Mouse (Mus musculus): ENCODE data around the gene Lifr. TPM values are rescaled to one million over a fixed set of nuclear protein-coding genes. Genes with fewer than 3 reads are reported as not detected.

The Lifr gene
- polyA plus RNA-seq, 1 experiment from 2014 or later = 17.5 TPM

GRCm38 (mm10) chr15:7134454-7135052 lies 44.1 kb downstream of the Lifr start:
- 57% methylated on average over 11 of the region's 11 CpGs for WGBS
- no peak for ATAC-seq (ENCODE audit: low FRiP score, low read depth)
- Histone ChIP-seq H3K9ac (no peak overlapping the region), H3K4me3 (no peak overlapping the region), H3K9me3 (no peaks in the 10 kb centered on the region), H3K4me1 (peaks cover 30% of the 10 kb centered on the region), H3K27ac (no peak overlapping the region), H3K4me2 (replicated peaks) (no peak overlapping the region), H3K36me3 (no peaks in the 10 kb centered on the region; the same call in 1 of the 2 replicates), H3K27me3 (peaks cover 3% of the 10 kb centered on the region; the same call in 1 of the 2 replicates)

GRCm38 (mm10) chr15:7135982-7136562 lies 45.7 kb downstream of the Lifr start:
- H3K27me3 ChIP-seq = peaks cover 3% of the 10 kb centered on the region; the same call in 1 of the 2 replicates
- H3K36me3 ChIP-seq = no peaks in the 10 kb centered on the region; the same call in 1 of the 2 replicates
- WGBS = 75% methylated on average over 6 of the region's 6 CpGs
- H3K9ac ChIP-seq = no peak overlapping the region
- H3K4me1 ChIP-seq = peaks cover 18% of the 10 kb centered on the region
- no peak for ATAC-seq (ENCODE audit: low FRiP score, low read depth)
- H3K4me3 ChIP-seq = no peak overlapping the region
- no peaks in the 10 kb centered on the region for H3K9me3 ChIP-seq
- H3K4me2 ChIP-seq (replicated peaks) = no peak overlapping the region
- H3K27ac ChIP-seq = no peak overlapping the region

- no peak overlapping the region for H3K4me3 ChIP-seq
- no peaks in the 10 kb centered on the region for H3K27me3 ChIP-seq
- H3K9ac ChIP-seq = no peak overlapping the region
- 83% methylated on average over 10 of the region's 10 CpGs for WGBS
- no peak for ATAC-seq (ENCODE audit: low FRiP score, low read depth)
- H3K9me3 ChIP-seq = no peaks in the 10 kb centered on the region
- no peak overlapping the region for H3K4me2 ChIP-seq (replicated peaks)
- no peak overlapping the region for H3K27ac ChIP-seq
- no peaks in the 10 kb centered on the region; the same call in 1 of the 2 replicates for H3K36me3 ChIP-seq
- peaks cover 11% of the 10 kb centered on the region for H3K4me1 ChIP-seq
Observed at GRCm38 (mm10) chr15:7136912-7137311, 46.5 kb downstream of the Lifr start.

GRCm38 (mm10) chr15:7137607-7138006 lies 47.2 kb downstream of the Lifr start:
- Histone ChIP-seq H3K9ac (no peak overlapping the region), H3K36me3 (no peaks in the 10 kb centered on the region; the same call in 1 of the 2 replicates), H3K27ac (no peak overlapping the region), H3K27me3 (no peaks in the 10 kb centered on the region; the same call in 1 of the 2 replicates), H3K4me3 (no peak overlapping the region), H3K9me3 (no peaks in the 10 kb centered on the region), H3K4me1 (peaks cover 11% of the 10 kb centered on the region), H3K4me2 (replicated peaks) (no peak overlapping the region)
- WGBS = 72% methylated on average over 12 of the region's 12 CpGs
- ATAC-seq (ENCODE audit: low FRiP score, low read depth) = no peak

- Histone ChIP-seq H3K9me3 (no peaks in the 10 kb centered on the region), H3K4me3 (no peak overlapping the region), H3K36me3 (no peaks in the 10 kb centered on the region), H3K27ac (no peak overlapping the region), H3K4me2 (replicated peaks) (no peak overlapping the region), H3K9ac (no peak overlapping the region), H3K27me3 (no peaks in the 10 kb centered on the region; the same call in 1 of the 2 replicates), H3K4me1 (peaks cover 11% of the 10 kb centered on the region)
- no peak for ATAC-seq (ENCODE audit: low FRiP score, low read depth)
- 95% methylated on average over 14 of the region's 14 CpGs for WGBS
Observed at GRCm38 (mm10) chr15:7138471-7138870, 48.1 kb downstream of the Lifr start.

GRCm38 (mm10) chr15:7140322-7140721 lies 49.9 kb downstream of the Lifr start:
- no peaks in the 10 kb centered on the region for H3K9me3 ChIP-seq
- no peak overlapping the region for H3K27ac ChIP-seq
- no peaks in the 10 kb centered on the region for H3K36me3 ChIP-seq
- no peak for ATAC-seq (ENCODE audit: low FRiP score, low read depth)
- no peak overlapping the region for H3K4me3 ChIP-seq
- WGBS = 87% methylated on average over 7 of the region's 7 CpGs
- no peak overlapping the region for H3K4me2 ChIP-seq (replicated peaks)
- no peak overlapping the region for H3K9ac ChIP-seq
- H3K4me1 ChIP-seq = peaks cover 23% of the 10 kb centered on the region
- H3K27me3 ChIP-seq = no peaks in the 10 kb centered on the region; the same call in 1 of the 2 replicates

- no peaks in the 10 kb centered on the region; the same call in 1 of the 2 replicates for H3K27me3 ChIP-seq
- no peak overlapping the region for H3K4me3 ChIP-seq
- H3K9ac ChIP-seq = no peak overlapping the region
- no peak for ATAC-seq (ENCODE audit: low FRiP score, low read depth)
- H3K27ac ChIP-seq = no peak overlapping the region
- no peaks in the 10 kb centered on the region for H3K9me3 ChIP-seq
- no peak overlapping the region for H3K4me2 ChIP-seq (replicated peaks)
- no peaks in the 10 kb centered on the region for H3K36me3 ChIP-seq
- 78% methylated on average over 13 of the region's 13 CpGs for WGBS
- H3K4me1 ChIP-seq = peaks cover 25% of the 10 kb centered on the region
Observed at GRCm38 (mm10) chr15:7141246-7141645, 50.8 kb downstream of the Lifr start.

- ATAC-seq (ENCODE audit: low FRiP score, low read depth) = no peak
- H3K4me3 ChIP-seq = no peak overlapping the region
- peaks cover 22% of the 10 kb centered on the region for H3K4me1 ChIP-seq
- H3K27me3 ChIP-seq = no peaks in the 10 kb centered on the region; the same call in 1 of the 2 replicates
- H3K36me3 ChIP-seq = no peaks in the 10 kb centered on the region
- no peak overlapping the region for H3K27ac ChIP-seq
- H3K9me3 ChIP-seq = no peaks in the 10 kb centered on the region
- WGBS = 39% methylated on average over 15 of the region's 15 CpGs
- H3K4me2 ChIP-seq (replicated peaks) = no peak overlapping the region
- no peak overlapping the region for H3K9ac ChIP-seq
Observed at GRCm38 (mm10) chr15:7143689-7144170, 53.3 kb downstream of the Lifr start.

- Histone ChIP-seq H3K4me1 (peaks cover 19% of the 10 kb centered on the region), H3K9me3 (no peaks in the 10 kb centered on the region), H3K9ac (no peak overlapping the region), H3K27ac (no peak overlapping the region), H3K4me3 (no peak overlapping the region), H3K36me3 (no peaks in the 10 kb centered on the region), H3K27me3 (no peaks in the 10 kb centered on the region; the same call in 1 of the 2 replicates), H3K4me2 (replicated peaks) (no peak overlapping the region)
- WGBS = 74% methylated on average over 3 of the region's 3 CpGs
- no peak for ATAC-seq (ENCODE audit: low FRiP score, low read depth)
Observed at GRCm38 (mm10) chr15:7144542-7144941, 54.1 kb downstream of the Lifr start.

- Histone ChIP-seq H3K4me3 (no peak overlapping the region), H3K27me3 (no peaks in the 10 kb centered on the region; the same call in 1 of the 2 replicates), H3K9me3 (no peaks in the 10 kb centered on the region), H3K27ac (no peak overlapping the region), H3K9ac (no peak overlapping the region), H3K4me1 (peaks cover 17% of the 10 kb centered on the region), H3K36me3 (no peaks in the 10 kb centered on the region), H3K4me2 (replicated peaks) (no peak overlapping the region)
- WGBS = 81% methylated on average over 9 of the region's 9 CpGs
- ATAC-seq (ENCODE audit: low FRiP score, low read depth) = no peak
Observed at GRCm38 (mm10) chr15:7144942-7145341, 54.5 kb downstream of the Lifr start.

GRCm38 (mm10) chr15:7145555-7145954 lies 55.1 kb downstream of the Lifr start:
- Histone ChIP-seq H3K36me3 (no peaks in the 10 kb centered on the region), H3K9ac (no peak overlapping the region), H3K4me3 (no peak overlapping the region), H3K4me2 (replicated peaks) (no peak overlapping the region), H3K4me1 (peaks cover 17% of the 10 kb centered on the region), H3K27ac (no peak overlapping the region), H3K9me3 (no peaks in the 10 kb centered on the region), H3K27me3 (no peaks in the 10 kb centered on the region; the same call in 1 of the 2 replicates)
- WGBS = 84% methylated on average over 5 of the region's 5 CpGs
- ATAC-seq (ENCODE audit: low FRiP score, low read depth) = no peak

- WGBS = 72% methylated on average over 8 of the region's 8 CpGs
- H3K9me3 ChIP-seq = no peaks in the 10 kb centered on the region
- no peak overlapping the region for H3K27ac ChIP-seq
- H3K36me3 ChIP-seq = no peaks in the 10 kb centered on the region
- peaks cover 18% of the 10 kb centered on the region for H3K4me1 ChIP-seq
- H3K4me3 ChIP-seq = no peak overlapping the region
- no peak overlapping the region for H3K4me2 ChIP-seq (replicated peaks)
- no peak overlapping the region for H3K9ac ChIP-seq
- no peaks in the 10 kb centered on the region; the same call in 1 of the 2 replicates for H3K27me3 ChIP-seq
- no peak for ATAC-seq (ENCODE audit: low FRiP score, low read depth)
Observed at GRCm38 (mm10) chr15:7146529-7146928, 56.1 kb downstream of the Lifr start.

Data from limb, embryonic 13.5 days (tissue).